Mouse (Mus musculus) E14TG2a.4 (cell line): ENCODE measurements around the gene Ephb3.

Experiments
- CTCF ChIP-seq: conservative IDR thresholded peaks from 2 replicates; pipeline ENCODE4 v1.5.1; 2014; ENCODE audit warnings: low read length
- NANOG ChIP-seq: IDR thresholded peaks from 2 replicates; pipeline ENCODE4 v1.6.1; 2014; ENCODE audit warnings: borderline replicate concordance, low read length, mixed read lengths

- TF ChIP-seq CTCF (no peak), NANOG (no peak)
Measured at GRCm38 (mm10) chr16:21241030-21241429, 36.5 kb downstream of the Ephb3 start.
